11 mouse cellular contexts compared by ENCODE assay signal in the genomic region with DNA sequence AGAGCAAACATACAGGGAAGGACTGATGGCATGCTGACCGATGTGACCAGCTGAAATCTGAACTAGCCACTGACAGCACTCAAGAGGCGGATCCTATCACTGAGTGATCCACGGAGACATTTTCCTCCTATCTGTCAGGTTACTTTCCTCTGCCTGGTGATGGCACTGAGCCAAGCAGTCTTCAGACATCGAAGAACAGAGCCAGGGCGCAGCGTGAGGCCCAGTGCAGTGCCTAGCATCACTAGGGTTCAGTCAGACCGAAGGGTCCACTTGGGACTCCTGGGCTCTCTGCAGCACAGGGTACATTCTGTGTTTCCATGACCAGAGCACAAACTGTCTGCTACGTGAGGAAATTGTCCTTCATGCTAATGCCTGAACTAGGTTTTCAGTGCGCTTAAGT.
"Had no signal": no experiment of that assay in that cellular context is flagged by ENCODE, and none has a peak within 500 bp of the region (broad histone marks: within the 10 kb centered on the region; RNA-seq: fewer than 3 reads in every experiment).

No protein-coding gene starts in this region.

- H3K4me3 ChIP-seq: layer of hippocampus, adult 2 months; limb, embryonic 10.5 days; liver, embryonic 15.5 days; midbrain, embryonic 13.5 days had no signal

- DNase-seq: kidney, adult 9 months; lung, adult 2 months; lung, postnatal 36 days; thymus, adult 2 months; thymus, postnatal 36 days had no signal

- H3K9me3 ChIP-seq: limb, embryonic 10.5 days; liver, embryonic 15.5 days; midbrain, embryonic 13.5 days had no signal

- H3K27ac ChIP-seq: kidney, postnatal 0 days; layer of hippocampus, adult 2 months; limb, embryonic 10.5 days; liver, embryonic 15.5 days; midbrain, embryonic 13.5 days; stomach, postnatal 0 days had no signal

- H3K36me3 ChIP-seq: limb, embryonic 10.5 days; liver, embryonic 15.5 days had no signal
